Mouse (Mus musculus) neural tube, embryonic 15.5 days (tissue): ENCODE measurements around the gene Rtl9. TPM values are rescaled to one million over a fixed set of nuclear protein-coding genes. Genes with fewer than 3 reads are reported as not detected.

Source experiments
- ATAC-seq: fragments of 200-750 bp; cut with Nextera tagmentation; 2 replicates; pipeline ENCODE4 v1.8.0; 2017; ENCODE audit warnings: mild to moderate bottlenecking, moderate TSS enrichment, moderate library complexity; ENCODE audit not compliant: low FRiP score
- H3K27ac ChIP-seq: fragments of 300-500 bp; sonication (generic); replicated peaks from 2 replicates; pipeline ENCODE4 v1.5.1; 2015; ENCODE audit warnings: mild to moderate bottlenecking, inconsistent platforms
- H3K27me3 ChIP-seq: fragments of 300-500 bp; sonication (generic); replicated peaks from 2 replicates; pipeline ENCODE4 v1.6.1; 2015; ENCODE audit warnings: inconsistent platforms
- H3K36me3 ChIP-seq: fragments of 300-500 bp; sonication (generic); 2 replicates; pipeline ENCODE4 v1.6.1; 2015; ENCODE audit warnings: inconsistent platforms
- H3K4me1 ChIP-seq: fragments of 300-500 bp; sonication (generic); 2 replicates; pipeline ENCODE4 v1.6.1; 2015; ENCODE audit warnings: inconsistent platforms
- H3K4me2 ChIP-seq: fragments of 300-500 bp; sonication (generic); 2 replicates; pipeline ENCODE4 v1.6.1; 2015; ENCODE audit warnings: inconsistent platforms, mild to moderate bottlenecking, moderate library complexity
- H3K4me3 ChIP-seq: fragments of 300-500 bp; sonication (generic); replicated peaks from 2 replicates; pipeline ENCODE4 v1.5.1; 2015; ENCODE audit warnings: mild to moderate bottlenecking, inconsistent platforms
- H3K9ac ChIP-seq: fragments of 300-500 bp; sonication (generic); replicated peaks from 2 replicates; pipeline ENCODE4 v1.6.1; 2015; ENCODE audit warnings: mild to moderate bottlenecking, inconsistent platforms
- H3K9me3 ChIP-seq: fragments of 300-500 bp; sonication (generic); replicated peaks from 2 replicates; pipeline ENCODE4 v1.6.1; 2016; ENCODE audit warnings: inconsistent platforms
- WGBS: fragments of 180-500 bp; shearing (Covaris S2); methylation state at CpG from one replicate; pipeline ENCODE4 v1.1.7; 2015; ENCODE audit warnings: mixed read lengths; 5-methylcytosine and 5-hydroxymethylcytosine counted together
- polyA plus RNA-seq: library from polyadenylated mRNA; unstranded; fragments of >200 nt; fragmentation: Nextera tagmentation; extraction: Ambion mirVana; gene quantifications from 2 replicates; pipeline ENCODE4 v1.2.1, GENCODE M21; 2015

Rtl9 gene
- polyA plus RNA-seq, 1 experiment from 2014 or later, result 0.44 TPM

GRCm38 (mm10) chrX:143080458-143081336 is 18.7 kb upstream of the Rtl9 start:
- Histone ChIP-seq H3K9me3 (no peaks in the 10 kb centered on the region), H3K27ac (peak overlapping the region; percentile 60), H3K36me3 (no peaks in the 10 kb centered on the region), H3K4me2 (peak overlapping the region; percentile 59), H3K27me3 (peaks cover 32% of the 10 kb centered on the region), H3K4me1 (peaks cover 6% of the 10 kb centered on the region; the same call in 1 of the 2 replicates), H3K9ac (peak overlapping the region; percentile 36; the same call in 1 of the 2 replicates), H3K4me3 (peak overlapping the region; percentile 32)
- 20% methylated on average over 23 of the region's 23 CpGs for WGBS
- peak; percentile 90 for ATAC-seq

DNA sequence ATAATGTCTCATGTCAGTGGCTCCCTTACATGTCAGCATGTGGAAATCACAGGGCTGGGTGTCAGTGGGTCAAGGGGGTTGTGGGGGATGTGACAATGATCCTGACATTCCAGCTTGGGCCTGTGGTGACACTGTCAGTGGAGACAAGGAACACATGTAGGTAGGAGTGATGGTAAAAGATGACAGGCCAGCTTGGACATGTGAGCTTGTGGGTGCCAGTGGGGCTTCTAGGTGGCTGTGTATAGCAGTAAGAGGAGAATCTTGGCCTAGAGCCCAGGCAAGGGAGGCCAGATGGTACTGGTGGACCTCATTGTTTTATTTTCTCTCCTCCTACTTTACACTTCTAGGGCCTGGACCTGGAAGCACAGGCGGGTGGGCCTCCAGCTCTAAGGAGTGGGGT is 16.7 kb upstream of the Rtl9 start:
- Histone ChIP-seq H3K27me3 (peaks cover 29% of the 10 kb centered on the region), H3K4me1 (peaks cover 6% of the 10 kb centered on the region; the same call in 1 of the 2 replicates), H3K9me3 (no peaks in the 10 kb centered on the region), H3K9ac (no peak overlapping the region), H3K4me3 (no peak overlapping the region), H3K27ac (no peak overlapping the region), H3K4me2 (no peak overlapping the region), H3K36me3 (no peaks in the 10 kb centered on the region)
- ATAC-seq, result no peak
- 72% methylated on average over 1 of the region's 1 CpGs for WGBS

- no peaks in the 10 kb centered on the region for H3K9me3 ChIP-seq
- 70% methylated on average over 7 of the region's 7 CpGs for WGBS
- no peaks in the 10 kb centered on the region for H3K4me1 ChIP-seq
- H3K36me3 ChIP-seq, result no peaks in the 10 kb centered on the region
- H3K9ac ChIP-seq, result no peak overlapping the region
- H3K27ac ChIP-seq, result no peak overlapping the region
- no peak for ATAC-seq
- peaks cover 15% of the 10 kb centered on the region for H3K27me3 ChIP-seq
- no peak overlapping the region for H3K4me2 ChIP-seq
- H3K4me3 ChIP-seq, result no peak overlapping the region
Measured at GRCm38 (mm10) chrX:143088225-143088624, 11.2 kb upstream of the Rtl9 start.

GRCm38 (mm10) chrX:143090904-143091588 is 8.3 kb upstream of the Rtl9 start:
- 75% methylated on average over 6 of the region's 6 CpGs for WGBS
- no peaks in the 10 kb centered on the region for H3K9me3 ChIP-seq
- no peak overlapping the region for H3K27ac ChIP-seq
- H3K9ac ChIP-seq, result no peak overlapping the region
- H3K36me3 ChIP-seq, result no peaks in the 10 kb centered on the region
- no peak overlapping the region for H3K4me2 ChIP-seq
- no peak for ATAC-seq
- H3K4me3 ChIP-seq, result no peak overlapping the region
- H3K27me3 ChIP-seq, result peaks cover 9% of the 10 kb centered on the region; the same call in 1 of the 2 replicates
- no peaks in the 10 kb centered on the region for H3K4me1 ChIP-seq

DNA sequence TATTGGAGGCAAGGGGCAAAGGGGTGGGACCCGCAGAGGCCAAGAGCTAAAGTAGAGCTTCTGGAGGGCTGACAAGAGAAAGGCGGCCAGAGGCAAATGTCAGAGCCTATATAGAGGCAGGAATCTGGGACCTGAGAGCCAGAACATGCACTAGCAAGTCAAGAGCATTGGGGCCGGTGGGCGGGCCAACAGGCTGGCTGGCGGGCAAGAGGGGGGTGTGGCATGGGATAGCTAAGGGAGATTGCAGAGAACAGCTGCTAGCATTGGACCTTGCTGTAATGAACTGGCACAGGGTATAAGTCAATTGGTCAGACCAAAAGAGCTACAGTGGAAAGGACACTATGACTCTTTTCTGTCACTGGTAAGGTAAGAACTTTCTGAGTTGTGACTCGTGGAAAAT is 1.8 kb upstream of the Rtl9 start:
- H3K36me3 ChIP-seq, result no peaks in the 10 kb centered on the region
- 73% methylated on average over 6 of the region's 6 CpGs for WGBS
- no peaks in the 10 kb centered on the region for H3K4me1 ChIP-seq
- H3K9me3 ChIP-seq, result no peaks in the 10 kb centered on the region
- ATAC-seq, result no peak
- no peak overlapping the region for H3K4me2 ChIP-seq
- H3K27me3 ChIP-seq, result peaks cover 11% of the 10 kb centered on the region; the same call in 1 of the 2 replicates
- no peak overlapping the region for H3K4me3 ChIP-seq
- H3K27ac ChIP-seq, result no peak overlapping the region
- H3K9ac ChIP-seq, result no peak overlapping the region

DNA sequence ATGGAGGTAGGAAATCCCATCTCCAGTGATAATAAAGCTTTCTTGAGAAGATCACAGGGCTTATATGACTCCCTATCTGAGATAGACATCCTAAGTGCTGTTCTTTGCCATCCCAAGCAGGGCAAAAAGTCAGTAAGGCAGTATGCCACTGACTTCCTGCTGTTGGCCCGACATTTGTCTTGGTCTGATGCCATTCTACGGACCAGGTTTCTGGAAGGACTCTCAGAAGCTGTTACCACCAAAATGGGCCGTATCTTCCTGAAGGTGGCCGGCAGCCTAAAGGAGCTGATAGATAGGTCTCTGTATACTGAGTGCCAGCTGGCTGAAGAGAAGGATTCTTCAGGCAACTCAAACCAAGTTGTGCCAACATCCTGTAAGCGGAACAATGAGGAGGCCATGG is 3.8 kb downstream of the Rtl9 start:
- Histone ChIP-seq H3K9ac (no peak overlapping the region), H3K36me3 (no peaks in the 10 kb centered on the region), H3K4me2 (no peak overlapping the region), H3K27ac (no peak overlapping the region), H3K9me3 (no peaks in the 10 kb centered on the region), H3K4me1 (no peaks in the 10 kb centered on the region), H3K4me3 (no peak overlapping the region), H3K27me3 (no peaks in the 10 kb centered on the region)
- WGBS, result 89% methylated on average over 5 of the region's 5 CpGs
- no peak for ATAC-seq

- Histone ChIP-seq H3K4me2 (no peak overlapping the region), H3K27me3 (no peaks in the 10 kb centered on the region), H3K9me3 (no peaks in the 10 kb centered on the region), H3K4me3 (no peak overlapping the region), H3K27ac (no peak overlapping the region), H3K36me3 (no peaks in the 10 kb centered on the region), H3K4me1 (no peaks in the 10 kb centered on the region), H3K9ac (no peak overlapping the region)
- WGBS, result 94% methylated on average over 1 of the region's 1 CpGs
- no peak for ATAC-seq
Measured at GRCm38 (mm10) chrX:143105866-143106265, 6.5 kb downstream of the Rtl9 start.

- Histone ChIP-seq H3K27me3 (no peaks in the 10 kb centered on the region), H3K9me3 (no peaks in the 10 kb centered on the region), H3K36me3 (no peaks in the 10 kb centered on the region), H3K4me3 (no peak overlapping the region), H3K4me2 (no peak overlapping the region), H3K9ac (no peak overlapping the region), H3K4me1 (no peaks in the 10 kb centered on the region), H3K27ac (no peak overlapping the region)
- no peak for ATAC-seq
Measured at GRCm38 (mm10) chrX:143112546-143112945, 13.2 kb downstream of the Rtl9 start.

Other genes starting within 250 kb of the Rtl9 start
- 3.4 and 5.0 TPM in 2 replicates for gene Ammecr1, start 132.9 kb upstream of the Rtl9 start, polyA plus RNA-seq